Mouse (Mus musculus) limb, embryonic 10.5 days (tissue): ENCODE results near the gene Tgif2. TPM values are rescaled to one million over a fixed set of nuclear protein-coding genes. Genes with fewer than 3 reads are reported as not detected.

Source experiments
- polyA plus RNA-seq: library from polyadenylated mRNA; unstranded; fragments of >200 nt; fragmentation: Nextera tagmentation; extraction: Ambion mirVana; gene quantifications from 2 replicates; pipeline ENCODE4 v1.2.1, GENCODE M21; 2016

Tgif2 gene
- polyA plus RNA-seq, 1 experiment from 2014 or later, result 104 TPM

Other genes with a start within 250 kb of the Tgif2 start
- 116 and 124 TPM in 2 replicates for gene Dlgap4, start 226.3 kb upstream of the Tgif2 start, polyA plus RNA-seq
- 30.1 and 62.7 TPM in 2 replicates for gene Myl9, start 64.6 kb upstream of the Tgif2 start, polyA plus RNA-seq
- 9.4 and 10.7 TPM in 2 replicates for gene 4930518I15Rik, start 17.9 kb downstream of the Tgif2 start, polyA plus RNA-seq
- gene Rab5if, start 23.1 kb downstream of the Tgif2 start, polyA plus RNA-seq, result 182 and 204 TPM in 2 replicates
- gene Sla2, start 47.2 kb downstream of the Tgif2 start, polyA plus RNA-seq, result 0.45 and 0.58 TPM in 2 replicates
- 37.5 and 40.4 TPM in 2 replicates for gene Ndrg3, start 152.0 kb downstream of the Tgif2 start, polyA plus RNA-seq
- 51.3 and 61.5 TPM in 2 replicates for gene Dsn1, start 167.1 kb downstream of the Tgif2 start, polyA plus RNA-seq
- 5.3 and 5.7 TPM in 2 replicates for gene Soga1, start 239.2 kb downstream of the Tgif2 start, polyA plus RNA-seq
- gene Tldc2, start 247.0 kb downstream of the Tgif2 start, polyA plus RNA-seq, result not detected in 2 replicates